Mouse (Mus musculus): ENCODE measurements around the gene Rbp1.

DNA sequence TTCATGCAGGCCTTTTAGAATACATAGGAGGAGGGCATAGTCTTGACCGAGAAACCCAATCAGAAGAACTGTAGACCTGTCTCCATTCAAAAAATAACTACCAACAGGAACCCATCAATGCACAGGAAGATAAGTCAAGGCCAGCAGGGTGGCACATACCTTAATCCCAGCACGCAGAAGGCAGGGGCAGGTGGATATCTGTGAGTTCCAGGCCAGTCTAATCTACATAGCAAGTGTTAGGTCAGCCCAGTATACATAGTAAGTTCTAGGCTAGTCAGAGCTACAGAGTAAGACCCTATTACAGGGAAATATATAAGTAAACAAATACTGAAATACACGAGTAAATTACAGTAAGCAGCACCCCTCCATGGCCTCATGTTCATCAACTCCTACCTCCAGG lies 24.9 kb upstream of the Rbp1 start:
- TF ChIP-seq ZNF384 (IDR thresholded peaks at IDR 0.05; ENCODE audit: low read depth, low read length) (no peak), ZC3H11A (IDR thresholded peaks at IDR 0.05; ENCODE audit: borderline replicate concordance, low read depth, low read length) (no peak), HCFC1 (IDR thresholded peaks at IDR 0.05; ENCODE audit: borderline replicate concordance, insufficient read depth, low read length) (no peak)
